Mouse (Mus musculus): Measurements from ENCODE around the gene Olfr322. TPM values are rescaled to one million over a fixed set of nuclear protein-coding genes. Genes with fewer than 3 reads are reported as not detected.

The Olfr322 gene
- polyA plus RNA-seq (2015; fragmentation: Nextera tagmentation; extraction: Ambion mirVana): not detected in 2 replicates

GRCm38 (mm10) chr11:58658596-58658995 lies at the start of gene Olfr322:
Gene Olfr322 (plus strand): TSS chr11:58658782.
- no peak within 1 kb of the TSS for H3K4me3 ChIP-seq
- no peak within 1 kb of the TSS for H3K9ac ChIP-seq
- H3K9me3 ChIP-seq: no peaks in the 10 kb centered on the region
- 88% methylated on average over 4 of the region's 4 CpGs for WGBS
- H3K4me1 ChIP-seq (replicated peaks): no peaks in the 10 kb centered on the region
- no peak within 1 kb of the TSS for H3K27ac ChIP-seq (replicated peaks)
- ATAC-seq (ENCODE audit: low FRiP score, low read depth): no peak
- H3K27me3 ChIP-seq: no peaks in the 10 kb centered on the region
- H3K36me3 ChIP-seq: no peaks in the 10 kb centered on the region
- no peak within 1 kb of the TSS for H3K4me2 ChIP-seq

GRCm38 (mm10) chr11:58613359-58613758 lies 45.2 kb upstream of the Olfr322 start:
- Histone ChIP-seq H3K9ac (no peak overlapping the region), H3K27ac (replicated peaks) (no peak overlapping the region), H3K9me3 (no peaks in the 10 kb centered on the region), H3K4me2 (no peak overlapping the region), H3K27me3 (no peaks in the 10 kb centered on the region), H3K36me3 (no peaks in the 10 kb centered on the region), H3K4me1 (replicated peaks) (no peaks in the 10 kb centered on the region), H3K4me3 (no peak overlapping the region)
- WGBS: 80% methylated on average over 3 of the region's 3 CpGs
- ATAC-seq (ENCODE audit: low FRiP score, low read depth): no peak

DNA sequence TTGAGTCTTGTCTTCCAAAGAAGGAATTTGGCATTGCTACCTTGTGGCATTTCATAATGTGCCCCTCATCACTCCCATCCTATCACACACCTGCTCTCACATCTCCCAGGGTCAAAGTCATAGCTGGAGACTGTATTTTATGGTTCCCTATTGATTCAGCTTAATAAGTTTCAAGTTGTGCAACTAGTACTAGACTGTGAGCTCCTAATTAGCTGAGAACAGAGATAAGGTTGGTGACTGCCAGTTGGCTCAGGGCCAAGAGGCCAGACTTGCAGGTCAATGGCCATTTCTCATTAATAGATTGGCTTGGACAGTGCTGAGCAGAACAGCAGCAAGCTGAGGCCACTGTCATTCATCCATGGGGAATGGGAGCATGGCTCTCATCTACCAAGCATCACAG lies 44.1 kb upstream of the Olfr322 start:
- Histone ChIP-seq H3K4me1 (replicated peaks) (no peaks in the 10 kb centered on the region), H3K9ac (no peak overlapping the region)
- ATAC-seq (ENCODE audit: low FRiP score, low read depth): no peak

DNA sequence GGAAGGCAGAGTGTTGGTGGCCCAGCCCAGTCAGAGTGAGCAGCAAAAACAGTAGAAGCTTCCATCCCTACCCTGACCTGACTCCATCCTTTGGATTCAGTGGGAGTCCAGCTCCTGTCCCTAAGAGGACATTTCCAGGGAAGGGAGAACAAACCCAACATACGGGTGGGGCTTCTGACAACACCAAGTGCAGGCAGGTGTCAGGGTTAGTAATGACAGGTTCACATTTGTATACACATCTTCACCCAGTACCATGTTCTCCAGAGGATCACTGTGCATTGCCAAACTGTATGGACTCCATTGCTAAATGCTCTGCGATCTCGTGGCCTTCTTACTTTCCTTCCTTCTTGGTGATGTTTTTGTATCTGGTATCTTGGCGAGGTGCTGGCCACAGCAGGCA lies 42.6 kb upstream of the Olfr322 start, which contains the start of gene 2210407C18Rik:
2210407C18Rik (minus strand) TSS at position 101 of the 400 bp plus-strand sequence.
- ATAC-seq (ENCODE audit: low FRiP score, low read depth): no peak
- no peaks in the 10 kb centered on the region for H3K4me1 ChIP-seq (replicated peaks)
- no peaks in the 10 kb centered on the region for H3K36me3 ChIP-seq
- no peaks in the 10 kb centered on the region for H3K27me3 ChIP-seq
- H3K27ac ChIP-seq (replicated peaks): no peak within 1 kb of the TSS
- H3K9me3 ChIP-seq: no peaks in the 10 kb centered on the region
- H3K9ac ChIP-seq: no peak within 1 kb of the TSS
- no peak within 1 kb of the TSS for H3K4me2 ChIP-seq
- no peak within 1 kb of the TSS for H3K4me3 ChIP-seq
- 89% methylated on average over 4 of the region's 4 CpGs for WGBS

More for the DNA sequence above, 44.1 kb upstream of the Olfr322 start:
- no peak overlapping the region for H3K4me3 ChIP-seq
- H3K27me3 ChIP-seq: no peaks in the 10 kb centered on the region
- H3K4me2 ChIP-seq: no peak overlapping the region
- H3K36me3 ChIP-seq: no peaks in the 10 kb centered on the region
- H3K9me3 ChIP-seq: no peaks in the 10 kb centered on the region
- no peak overlapping the region for H3K27ac ChIP-seq (replicated peaks)

GRCm38 (mm10) chr11:58618369-58618768 lies 40.2 kb upstream of the Olfr322 start:
- Histone ChIP-seq H3K4me1 (replicated peaks) (no peaks in the 10 kb centered on the region), H3K27me3 (no peaks in the 10 kb centered on the region), H3K9me3 (no peaks in the 10 kb centered on the region), H3K4me2 (no peak overlapping the region), H3K9ac (no peak overlapping the region), H3K27ac (replicated peaks) (no peak overlapping the region), H3K36me3 (no peaks in the 10 kb centered on the region), H3K4me3 (no peak overlapping the region)
- no peak for ATAC-seq (ENCODE audit: low FRiP score, low read depth)
- 67% methylated on average over 3 of the region's 3 CpGs for WGBS

DNA sequence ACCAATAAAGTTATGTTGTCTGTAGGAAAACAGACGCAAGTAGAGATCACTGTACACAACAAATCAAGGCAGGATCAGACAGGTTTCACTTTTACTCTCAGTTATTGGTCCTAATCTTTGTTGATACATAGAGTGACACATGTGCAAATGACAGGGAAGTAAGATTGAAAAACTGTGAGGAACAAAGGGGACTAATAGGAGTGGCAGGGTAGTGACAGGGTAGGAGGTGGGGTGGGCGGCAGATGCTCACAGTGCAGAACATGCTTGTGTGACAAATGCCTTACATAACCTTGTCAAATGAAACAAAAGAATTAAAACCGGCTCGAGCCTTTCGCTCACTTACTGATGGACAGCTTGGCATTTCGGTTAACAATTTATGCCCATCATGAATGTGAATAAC lies 39.8 kb upstream of the Olfr322 start:
- no peak for ATAC-seq (ENCODE audit: low FRiP score, low read depth)
- WGBS: 51% methylated on average over 6 of the region's 6 CpGs

DNA sequence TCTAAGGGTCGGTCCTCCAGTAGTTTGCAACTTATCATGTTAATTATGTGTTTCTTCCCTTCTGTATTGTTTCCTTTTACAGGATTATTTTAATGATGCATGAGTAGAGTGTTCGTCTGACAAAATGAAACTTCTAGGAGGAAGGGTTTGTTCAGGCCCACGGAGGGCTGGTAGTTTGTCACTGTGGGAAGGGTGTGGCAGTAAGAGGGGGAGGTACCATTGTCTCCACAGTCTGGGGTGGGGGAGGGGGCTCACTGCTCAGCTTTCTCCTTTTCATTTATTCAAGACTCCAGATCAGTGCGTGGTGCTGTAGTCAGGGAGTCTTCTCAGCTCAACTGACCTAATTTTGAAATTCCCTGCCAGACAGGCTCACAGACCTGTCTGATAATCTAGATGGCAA lies 32.4 kb upstream of the Olfr322 start:
- no peak for ATAC-seq (ENCODE audit: low FRiP score, low read depth)
- WGBS: 49% methylated on average over 4 of the region's 4 CpGs

More for the DNA sequence above, 39.8 kb upstream of the Olfr322 start:
- Histone ChIP-seq H3K9ac (no peak overlapping the region), H3K4me3 (no peak overlapping the region), H3K27me3 (no peaks in the 10 kb centered on the region), H3K36me3 (no peaks in the 10 kb centered on the region), H3K27ac (replicated peaks) (no peak overlapping the region), H3K4me1 (replicated peaks) (no peaks in the 10 kb centered on the region), H3K4me2 (no peak overlapping the region), H3K9me3 (no peaks in the 10 kb centered on the region)

DNA sequence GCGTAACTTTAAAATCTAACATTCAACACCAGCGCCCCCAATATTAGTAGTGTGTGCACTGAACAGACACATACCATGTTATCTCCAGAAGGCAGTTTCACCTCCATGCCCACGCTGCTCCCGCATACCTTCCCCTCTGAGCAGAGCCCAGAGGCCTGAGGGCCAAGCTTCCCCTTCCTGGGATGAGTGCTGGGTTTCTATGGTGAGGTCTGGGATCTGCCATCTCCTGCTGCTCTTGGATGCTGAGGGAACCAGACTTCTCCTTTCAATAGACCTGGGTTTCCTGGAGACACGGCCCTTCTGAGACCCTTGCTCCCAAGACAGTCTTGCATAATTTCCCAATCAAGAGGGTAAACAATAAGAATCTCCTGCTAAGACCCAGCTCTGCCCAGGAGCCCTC lies 28.2 kb upstream of the Olfr322 start, which contains the start of gene Olfr323:
Olfr323 (minus strand) TSS at position 101 of the 400 bp plus-strand sequence.
- no peaks in the 10 kb centered on the region for H3K36me3 ChIP-seq
- no peak for ATAC-seq (ENCODE audit: low FRiP score, low read depth)
- no peak within 1 kb of the TSS for H3K4me2 ChIP-seq
- no peaks in the 10 kb centered on the region for H3K4me1 ChIP-seq (replicated peaks)
- no peak within 1 kb of the TSS for H3K27ac ChIP-seq (replicated peaks)
- no peak within 1 kb of the TSS for H3K9ac ChIP-seq
- no peaks in the 10 kb centered on the region for H3K27me3 ChIP-seq
- no peak within 1 kb of the TSS for H3K4me3 ChIP-seq
- no peaks in the 10 kb centered on the region for H3K9me3 ChIP-seq
- 65% methylated on average over 5 of the region's 5 CpGs for WGBS

More for the DNA sequence above, 32.4 kb upstream of the Olfr322 start:
- Histone ChIP-seq H3K4me3 (no peak overlapping the region), H3K9ac (no peak overlapping the region), H3K27ac (replicated peaks) (no peak overlapping the region), H3K9me3 (no peaks in the 10 kb centered on the region), H3K4me1 (replicated peaks) (no peaks in the 10 kb centered on the region), H3K36me3 (no peaks in the 10 kb centered on the region), H3K27me3 (no peaks in the 10 kb centered on the region), H3K4me2 (no peak overlapping the region)

GRCm38 (mm10) chr11:58634878-58635277 lies 23.7 kb upstream of the Olfr322 start:
- Histone ChIP-seq H3K4me3 (no peak overlapping the region), H3K27me3 (peaks cover 9% of the 10 kb centered on the region; the same call in 1 of the 2 replicates), H3K4me2 (no peak overlapping the region), H3K9ac (no peak overlapping the region), H3K9me3 (no peaks in the 10 kb centered on the region), H3K27ac (replicated peaks) (no peak overlapping the region), H3K36me3 (no peaks in the 10 kb centered on the region), H3K4me1 (replicated peaks) (peaks cover under 1% of the 10 kb centered on the region; the same call in 1 of the 2 replicates)
- 68% methylated on average over 4 of the region's 4 CpGs for WGBS
- ATAC-seq (ENCODE audit: low FRiP score, low read depth): no peak

- no peak for ATAC-seq (ENCODE audit: low FRiP score, low read depth)
- H3K9ac ChIP-seq: no peak overlapping the region
- H3K9me3 ChIP-seq: no peaks in the 10 kb centered on the region
- peaks cover 13% of the 10 kb centered on the region for H3K4me1 ChIP-seq (replicated peaks)
- H3K4me2 ChIP-seq: no peak overlapping the region
- no peak overlapping the region for H3K27ac ChIP-seq (replicated peaks)
- WGBS: 19% methylated on average over 3 of the region's 4 CpGs
- no peaks in the 10 kb centered on the region for H3K36me3 ChIP-seq
- H3K27me3 ChIP-seq: peaks cover 17% of the 10 kb centered on the region
- no peak overlapping the region for H3K4me3 ChIP-seq
Observed at GRCm38 (mm10) chr11:58636376-58636977, 22.1 kb upstream of the Olfr322 start.

DNA sequence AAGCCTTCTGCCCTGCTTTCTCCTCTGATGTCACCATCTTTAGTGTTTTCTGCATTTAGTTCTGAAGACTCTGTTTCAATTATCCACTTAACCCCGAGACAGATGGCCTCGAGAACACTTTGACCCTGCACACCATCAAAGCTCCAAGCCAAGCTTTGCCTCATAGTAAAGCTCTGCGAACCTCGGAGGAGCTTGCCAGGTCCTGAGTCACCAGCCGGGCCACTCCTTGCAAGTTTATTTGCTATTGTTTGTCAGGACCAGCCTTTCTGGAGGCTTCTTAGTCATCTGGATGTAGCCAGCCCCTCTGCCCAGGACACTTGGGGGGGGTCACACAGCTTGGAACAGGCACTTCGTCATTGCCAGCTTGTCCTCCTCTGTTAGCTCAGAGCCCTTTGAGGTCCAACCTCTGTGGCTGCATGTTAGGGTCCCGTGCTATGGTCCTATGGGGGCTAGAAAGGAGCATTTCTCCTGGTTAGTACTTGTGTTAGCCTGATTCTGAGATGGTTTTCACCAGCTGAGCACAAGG lies 20.3 kb upstream of the Olfr322 start:
- 74% methylated on average over 7 of the region's 7 CpGs for WGBS
- ATAC-seq (ENCODE audit: low FRiP score, low read depth): no peak
- no peak overlapping the region for H3K4me2 ChIP-seq
- no peaks in the 10 kb centered on the region for H3K9me3 ChIP-seq
- no peaks in the 10 kb centered on the region for H3K36me3 ChIP-seq
- H3K9ac ChIP-seq: no peak overlapping the region
- H3K27me3 ChIP-seq: peaks cover 19% of the 10 kb centered on the region
- no peak overlapping the region for H3K4me3 ChIP-seq
- H3K4me1 ChIP-seq (replicated peaks): peaks cover 13% of the 10 kb centered on the region
- H3K27ac ChIP-seq (replicated peaks): no peak overlapping the region

- Histone ChIP-seq H3K4me2 (peak within 1 kb of the TSS; percentile 99), H3K36me3 (no peaks in the 10 kb centered on the region), H3K4me3 (peak within 1 kb of the TSS; percentile 48), H3K9ac (peak within 1 kb of the TSS; percentile 57), H3K4me1 (replicated peaks) (peaks cover 13% of the 10 kb centered on the region), H3K9me3 (no peaks in the 10 kb centered on the region), H3K27me3 (peaks cover 19% of the 10 kb centered on the region), H3K27ac (replicated peaks) (no peak within 1 kb of the TSS)
- peak; percentile 59; the same call in 1 of the 2 replicates for ATAC-seq (ENCODE audit: low FRiP score, low read depth)
- 6% methylated on average over 34 of the region's 34 CpGs for WGBS
Observed at GRCm38 (mm10) chr11:58640272-58640867, 18.2 kb upstream of the Olfr322 start, which contains the start of gene Trim58. Gene Trim58 (plus strand): TSS chr11:58640465.
